Mouse (Mus musculus) bone marrow, adult 2 months (tissue): ENCODE measurements around the gene Aco2. TPM values are rescaled to one million over a fixed set of nuclear protein-coding genes. Genes with fewer than 3 reads are reported as not detected.

ENCODE experiments used
- H3K27ac ChIP-seq: fragments of 200-500 bp; 2 replicates; pipeline ENCODE4 v1.5.1; 2012; ENCODE audit warnings: low read depth, mild to moderate bottlenecking, control low read depth, inconsistent platforms, low read length; ENCODE audit not compliant: control insufficient read depth, poor library complexity, insufficient read depth
- H3K4me1 ChIP-seq: fragments of 200-500 bp; 2 replicates; pipeline ENCODE4 v1.6.1; 2011; ENCODE audit warnings: low read length; ENCODE audit not compliant: control insufficient read depth, insufficient read depth
- H3K4me3 ChIP-seq: fragments of 200-500 bp; replicated peaks from 2 replicates; pipeline ENCODE3; 2011; ENCODE audit warnings: mild to moderate bottlenecking, low read depth, low read length, control low read depth; ENCODE audit not compliant: control insufficient read depth
- CTCF ChIP-seq: fragments of 200-500 bp; IDR thresholded peaks from 2 replicates; pipeline ENCODE4 v1.5.1; 2011; ENCODE audit warnings: low read length, control low read depth; ENCODE audit not compliant: control insufficient read depth, insufficient read depth
- POLR2A ChIP-seq: fragments of 200-500 bp; IDR thresholded peaks from 2 replicates; pipeline ENCODE4 v1.6.1; 2011; ENCODE audit warnings: low read depth, mild to moderate bottlenecking, control low read depth, low read length, borderline replicate concordance; ENCODE audit not compliant: control insufficient read depth
- WGBS: fragments of 180-500 bp; shearing (Covaris S2); methylation state at CpG from one replicate; pipeline ENCODE4 v1.1.7; 2018; 5-methylcytosine and 5-hydroxymethylcytosine counted together
- polyA plus RNA-seq: library from polyadenylated mRNA; stranded (reverse); fragments of >200 nt; gene quantifications from 2 replicates; pipeline ENCODE4 v1.2.4, GENCODE M21; 2011; ENCODE audit warnings: low replicate concordance; ENCODE audit not compliant: missing spikeins, insufficient read depth, insufficient read length

The Aco2 gene
- polyA plus RNA-seq, 1 experiment, result 71.1 TPM

DNA sequence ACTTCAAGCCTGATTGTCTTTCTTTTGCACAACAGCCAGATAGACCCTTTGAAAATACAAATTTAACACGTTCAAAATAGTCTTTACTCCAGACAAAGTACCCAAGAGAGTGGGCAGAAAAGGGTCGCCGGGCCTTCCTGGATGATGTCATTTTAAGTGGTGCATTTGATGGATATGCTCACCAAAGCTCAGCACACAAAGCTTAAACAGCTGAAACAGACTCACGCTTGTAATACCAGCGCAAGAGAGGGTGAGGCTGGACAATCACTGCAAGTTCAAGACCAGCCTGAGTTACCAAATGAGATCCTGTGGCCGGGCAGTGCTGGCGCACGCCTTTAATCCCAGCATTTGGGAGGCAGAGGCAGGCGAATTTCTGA, 54.3 kb downstream of the Aco2 start:
- Histone ChIP-seq H3K27ac (no peak overlapping the region), H3K4me3 (no peak overlapping the region), H3K4me1 (peaks cover 12% of the 10 kb centered on the region)
- 35% methylated on average over 9 of the region's 9 CpGs for WGBS
- TF ChIP-seq POLR2A (no peak), CTCF (no peak)

DNA sequence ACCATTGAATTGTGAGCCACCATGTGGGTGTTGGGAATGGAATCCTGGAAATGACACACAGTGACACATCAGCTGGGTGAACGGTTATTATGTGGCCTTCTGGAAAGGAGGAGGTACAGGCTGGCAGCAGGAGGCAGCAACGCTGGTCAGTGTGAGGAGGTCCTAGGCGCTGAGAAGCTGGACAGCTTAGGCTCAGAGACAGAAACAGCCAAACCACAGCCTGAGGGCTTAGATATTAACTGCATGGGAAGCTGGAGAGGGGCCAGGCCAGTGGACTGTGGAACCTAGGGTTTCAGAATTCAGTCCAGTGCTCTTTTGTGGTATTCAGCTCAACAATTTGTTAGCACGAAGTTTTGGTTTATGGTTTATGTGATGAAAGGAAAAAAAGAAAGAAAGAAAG, 55.6 kb downstream of the Aco2 start:
- WGBS, result 13% methylated on average over 4 of the region's 4 CpGs
- H3K4me3 ChIP-seq, result no peak overlapping the region
- no peak for TF ChIP-seq POLR2A
- H3K4me1 ChIP-seq, result peaks cover 12% of the 10 kb centered on the region
- peak overlapping the region; percentile 59 for H3K27ac ChIP-seq

DNA sequence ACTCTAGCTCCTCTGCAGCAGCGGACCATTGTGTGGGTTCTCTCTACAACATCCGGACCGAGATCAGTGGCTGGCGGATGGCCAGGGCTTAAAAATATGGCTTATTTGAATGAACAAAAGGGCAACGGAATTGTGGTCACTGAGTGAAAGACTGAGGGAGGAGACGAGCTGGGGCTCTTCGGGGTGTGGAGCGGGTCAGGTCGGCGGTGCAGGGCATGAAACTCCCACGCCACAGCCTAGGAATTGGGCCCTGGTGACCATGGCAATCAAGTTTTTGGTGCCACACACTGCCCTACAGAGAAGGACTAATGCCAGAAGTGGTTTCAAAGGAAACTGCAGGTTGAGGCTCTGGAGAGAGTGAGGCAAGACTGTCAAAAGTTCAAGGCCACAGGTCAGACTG, 56.2 kb downstream of the Aco2 start:
- 12% methylated on average over 11 of the region's 11 CpGs for WGBS
- H3K4me3 ChIP-seq, result no peak overlapping the region
- H3K4me1 ChIP-seq, result peaks cover 12% of the 10 kb centered on the region
- peak overlapping the region; percentile 54 for H3K27ac ChIP-seq
- no peak for TF ChIP-seq CTCF
- TF ChIP-seq POLR2A, result no peak

DNA sequence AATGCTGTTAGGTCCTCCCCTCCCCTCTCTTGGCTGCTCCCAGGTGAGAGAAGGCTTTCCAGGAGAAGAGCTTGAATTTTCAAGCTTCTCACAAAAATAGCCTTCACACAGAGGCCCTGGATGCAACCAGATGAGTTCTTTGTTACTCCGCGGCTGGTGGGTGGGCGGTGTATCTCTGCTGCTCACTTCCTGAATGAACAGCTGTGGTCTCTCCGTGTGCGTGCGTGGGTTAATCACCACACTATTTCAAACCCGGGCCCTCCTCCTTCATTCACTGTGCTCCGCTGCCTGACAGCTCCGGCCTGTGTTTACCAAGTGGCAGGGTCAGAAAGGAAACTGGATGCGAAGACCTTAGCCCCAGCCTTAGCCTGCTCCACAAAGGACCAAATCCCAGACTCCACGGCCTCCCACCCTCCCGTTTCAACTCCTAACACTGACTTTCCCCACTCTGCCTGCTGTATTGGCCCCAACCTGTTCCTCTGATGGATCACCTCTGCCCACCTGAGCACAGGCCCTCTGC, 60.9 kb downstream of the Aco2 start:
- H3K27ac ChIP-seq, result peak overlapping the region; percentile 86
- WGBS, result 24% methylated on average over 12 of the region's 12 CpGs
- peaks cover 2% of the 10 kb centered on the region; the same call in 1 of the 2 replicates for H3K4me1 ChIP-seq
- TF ChIP-seq POLR2A (no peak), CTCF (no peak)
- H3K4me3 ChIP-seq, result no peak overlapping the region

GRCm38 (mm10) chr15:81933986-81934385, 61.9 kb downstream of the Aco2 start:
- WGBS, result 34% methylated on average over 1 of the region's 1 CpGs
- Histone ChIP-seq H3K27ac (peak overlapping the region; percentile 84), H3K4me1 (no peaks in the 10 kb centered on the region; the same call in 1 of the 2 replicates), H3K4me3 (no peak overlapping the region)
- no peak for TF ChIP-seq POLR2A

- WGBS, result 73% methylated on average over 7 of the region's 7 CpGs
Measured at GRCm38 (mm10) chr15:81935869-81936637, 63.9 kb downstream of the Aco2 start.

GRCm38 (mm10) chr15:81936679-81937078, 64.6 kb downstream of the Aco2 start, which contains the start of gene Csdc2:
Gene Csdc2, plus strand, starts transcription at chr15:81936759.
- Histone ChIP-seq H3K4me3 (no peak within 1 kb of the TSS), H3K4me1 (no peaks in the 10 kb centered on the region; the same call in 1 of the 2 replicates), H3K27ac (no peak within 1 kb of the TSS)
- 51% methylated on average over 12 of the region's 12 CpGs for WGBS
- TF ChIP-seq CTCF (no peak), POLR2A (no peak)

More at GRCm38 (mm10) chr15:81935869-81936637, 63.9 kb downstream of the Aco2 start:
- H3K4me3 ChIP-seq, result no peak overlapping the region
- no peak for TF ChIP-seq CTCF
- no peak for TF ChIP-seq POLR2A
- no peak overlapping the region for H3K27ac ChIP-seq
- H3K4me1 ChIP-seq, result no peaks in the 10 kb centered on the region; the same call in 1 of the 2 replicates

GRCm38 (mm10) chr15:81937098-81937972, 65.2 kb downstream of the Aco2 start:
- WGBS, result 45% methylated on average over 19 of the region's 19 CpGs
- H3K27ac ChIP-seq, result no peak overlapping the region
- no peaks in the 10 kb centered on the region; the same call in 1 of the 2 replicates for H3K4me1 ChIP-seq
- no peak for TF ChIP-seq CTCF
- no peak for TF ChIP-seq POLR2A
- no peak overlapping the region for H3K4me3 ChIP-seq
